Mouse (Mus musculus): Measurements from ENCODE around the gene Iqschfp.
A peak's percentile ranks its signal among the peaks of the same experiment; 100 is the strongest.

Gene Iqschfp

GRCm38 (mm10) chr3:68544811-68545210 is 652.8 kb downstream of the Iqschfp start:
- no peak for DNase-seq

- no peak for DNase-seq
Observed at GRCm38 (mm10) chr3:68545898-68546297, 653.9 kb downstream of the Iqschfp start.

GRCm38 (mm10) chr3:68555087-68555662 is 663.1 kb downstream of the Iqschfp start:
- no peak for DNase-seq

DNA sequence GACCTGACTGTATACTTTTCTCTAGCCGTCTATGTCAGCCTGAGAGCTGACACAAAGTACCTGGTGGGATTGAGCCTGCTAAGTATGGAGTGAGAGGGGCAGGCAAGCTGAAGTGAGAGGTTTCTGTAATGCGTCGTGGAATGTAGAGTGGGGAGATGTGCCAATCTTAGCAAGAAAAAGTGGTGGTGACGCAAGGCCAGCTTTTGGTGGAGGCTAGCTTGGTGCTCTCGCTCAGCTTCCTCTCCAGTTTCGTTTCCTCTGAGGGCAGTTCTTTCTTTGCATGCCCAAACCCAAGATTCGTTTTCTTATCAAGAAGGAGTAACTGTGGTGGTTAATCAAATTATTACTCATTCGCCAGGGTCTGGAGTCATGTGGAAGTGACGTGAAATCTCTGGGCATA is 664.9 kb downstream of the Iqschfp start:
- no peak for DNase-seq

DNA sequence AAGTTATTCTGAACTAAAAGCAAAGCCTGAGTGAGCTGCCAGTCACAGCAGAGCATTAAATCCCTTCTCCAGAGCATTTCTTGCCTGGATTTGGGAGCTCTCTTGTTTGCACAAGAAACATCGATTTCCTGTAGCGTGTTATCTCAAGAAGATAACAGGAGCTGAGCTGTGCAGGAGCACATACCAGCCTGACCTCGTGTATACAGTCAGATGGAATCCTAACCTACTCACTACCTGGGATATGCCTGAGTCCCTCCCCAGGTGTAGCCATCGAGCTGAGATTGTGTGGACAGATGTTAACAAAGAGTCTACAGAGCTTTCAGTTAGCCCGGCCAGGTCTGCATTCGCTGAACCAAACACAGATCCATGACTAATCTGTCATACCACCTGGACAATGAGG is 666.7 kb downstream of the Iqschfp start:
- no peak for DNase-seq

DNA sequence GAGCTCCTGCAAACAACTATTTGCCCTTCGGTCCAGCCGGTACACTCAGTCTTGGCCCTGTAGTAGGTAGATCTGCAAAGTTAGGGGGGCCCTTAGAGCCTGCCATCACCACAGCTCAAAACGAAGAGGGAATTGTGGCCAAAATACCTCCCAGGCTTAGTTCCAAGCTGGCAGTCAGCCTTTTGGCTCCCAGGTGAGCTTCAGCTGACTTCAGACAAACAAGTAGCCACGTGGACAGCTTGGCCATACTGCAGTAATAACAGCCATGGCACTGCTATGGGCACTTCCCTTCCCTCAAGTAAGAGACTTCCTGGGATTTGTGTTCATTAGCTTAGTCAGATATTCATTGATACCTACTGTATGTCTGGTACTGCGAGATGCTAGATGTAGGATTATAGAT is 668.0 kb downstream of the Iqschfp start:
- peak; percentile 69 for DNase-seq

DNA sequence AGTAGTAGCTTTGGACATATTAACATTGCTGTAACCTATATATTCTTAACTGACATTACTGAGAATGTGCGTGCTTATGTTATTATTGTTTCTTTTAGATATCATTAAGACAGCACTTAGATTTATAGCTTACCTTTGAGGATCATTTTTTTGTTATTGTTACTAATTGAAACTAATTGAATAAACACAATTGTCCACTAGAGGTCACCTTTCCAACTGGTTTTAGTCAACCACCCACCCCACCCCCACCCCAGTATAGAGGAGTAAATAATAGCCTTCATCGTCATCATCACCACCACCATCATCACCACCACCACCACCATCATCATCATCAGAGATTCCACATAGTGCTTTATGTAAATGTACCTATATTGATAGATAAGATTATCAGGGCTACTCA is 670.8 kb downstream of the Iqschfp start:
- DNase-seq = no peak

GRCm38 (mm10) chr3:68563922-68564321 is 671.9 kb downstream of the Iqschfp start:
- no peak for DNase-seq

DNA sequence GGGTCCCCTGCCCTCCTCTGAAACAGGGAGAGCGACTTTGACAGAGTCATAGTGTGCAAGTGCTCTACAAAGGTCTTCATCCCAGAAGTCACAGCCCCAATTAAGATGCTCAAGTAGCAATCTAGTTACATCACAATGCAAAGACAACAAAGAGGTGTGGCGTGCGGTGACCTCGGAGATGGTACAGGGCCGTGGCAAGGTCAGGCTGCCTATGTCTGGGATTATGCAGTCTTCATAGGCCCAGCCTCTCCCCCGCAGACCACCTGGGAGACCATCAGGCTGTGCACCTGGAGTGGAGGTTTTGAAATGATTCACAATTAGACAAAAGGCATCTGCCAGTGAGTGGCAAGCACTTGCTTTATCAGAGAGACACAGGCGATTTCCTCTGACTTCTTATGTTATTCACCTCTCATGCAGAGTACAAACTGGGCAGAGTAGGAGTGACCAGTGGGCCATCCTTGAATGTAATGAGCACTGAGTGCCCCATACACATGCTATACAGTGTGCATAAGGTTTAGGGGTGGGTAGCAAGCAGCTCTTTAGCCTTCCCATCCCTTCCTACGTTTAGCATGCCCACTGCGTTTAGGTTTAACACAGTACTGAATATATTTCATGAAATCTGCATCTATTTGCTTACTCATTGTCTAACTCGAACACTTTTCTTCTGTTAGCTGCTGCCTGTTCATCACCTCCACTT is 673.1 kb downstream of the Iqschfp start:
- no peak for DNase-seq

GRCm38 (mm10) chr3:68565675-68566055 is 673.6 kb downstream of the Iqschfp start:
- no peak for DNase-seq

DNA sequence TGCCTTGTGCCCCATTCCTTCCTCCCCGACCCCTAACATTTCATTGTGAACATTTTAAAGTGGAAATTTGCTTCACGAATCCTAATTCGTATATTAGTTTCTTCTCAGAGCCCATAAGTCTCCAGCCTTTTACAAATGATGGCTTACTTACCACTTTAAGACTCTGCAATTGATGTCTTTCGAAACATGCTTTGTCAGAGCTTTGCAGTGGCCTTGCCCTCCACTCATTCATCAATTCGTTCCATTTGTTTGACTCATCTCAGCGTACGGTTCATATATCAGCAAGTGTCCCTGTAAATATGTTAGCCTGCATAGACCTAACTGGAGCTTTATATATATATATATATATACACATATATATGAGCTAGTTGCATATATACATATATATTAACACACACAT is 675.5 kb downstream of the Iqschfp start:
- DNase-seq = no peak

DNA sequence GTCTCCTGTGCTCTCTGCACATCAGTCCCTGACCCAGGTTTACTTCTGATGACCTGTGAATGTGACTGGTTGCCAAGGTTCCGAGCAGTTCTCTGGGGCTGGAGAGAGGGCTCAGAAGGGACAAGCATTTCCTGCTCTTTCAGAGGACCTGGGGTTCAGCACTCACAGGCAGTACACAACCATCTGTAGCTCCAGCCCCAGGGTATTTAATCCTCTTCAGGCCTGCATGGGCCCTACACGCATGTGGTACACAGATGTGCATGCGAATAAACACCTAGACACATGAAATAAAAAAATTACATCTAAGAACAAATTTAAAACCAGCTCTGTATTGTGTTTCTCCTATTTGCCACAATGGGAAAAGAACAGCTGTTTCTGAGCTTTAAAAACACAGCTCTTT is 676.1 kb downstream of the Iqschfp start:
- DNase-seq = no peak

GRCm38 (mm10) chr3:68568716-68569115 is 676.7 kb downstream of the Iqschfp start:
- no peak for DNase-seq

- no peak for DNase-seq
Observed at GRCm38 (mm10) chr3:68570319-68570718, 678.3 kb downstream of the Iqschfp start.

- peak; percentile 90 for DNase-seq
Observed at GRCm38 (mm10) chr3:68572249-68573225, 680.5 kb downstream of the Iqschfp start.

DNA sequence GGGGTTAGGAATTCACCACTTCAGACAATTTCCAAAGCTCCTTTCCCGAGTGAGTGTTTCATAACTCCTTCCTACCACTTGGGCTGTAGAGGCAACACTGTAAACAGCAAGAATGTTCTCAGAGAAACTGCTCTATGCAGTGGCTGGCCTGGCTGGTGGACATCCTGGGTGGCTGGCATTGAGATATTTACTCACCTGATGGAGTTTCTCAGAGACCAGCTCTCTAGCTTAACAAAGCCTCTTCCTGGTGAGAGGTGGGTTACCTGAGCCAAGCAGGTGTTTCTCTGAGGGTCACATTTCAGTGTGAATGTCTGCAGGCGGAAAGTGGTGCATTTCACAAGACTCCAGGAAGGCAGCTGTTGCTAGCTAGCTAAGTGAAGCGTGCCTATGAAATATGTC is 681.2 kb downstream of the Iqschfp start:
- no peak for DNase-seq

GRCm38 (mm10) chr3:68574097-68574496 is 682.1 kb downstream of the Iqschfp start:
- no peak for DNase-seq

GRCm38 (mm10) chr3:68574565-68574964 is 682.5 kb downstream of the Iqschfp start:
- no peak for DNase-seq

DNA sequence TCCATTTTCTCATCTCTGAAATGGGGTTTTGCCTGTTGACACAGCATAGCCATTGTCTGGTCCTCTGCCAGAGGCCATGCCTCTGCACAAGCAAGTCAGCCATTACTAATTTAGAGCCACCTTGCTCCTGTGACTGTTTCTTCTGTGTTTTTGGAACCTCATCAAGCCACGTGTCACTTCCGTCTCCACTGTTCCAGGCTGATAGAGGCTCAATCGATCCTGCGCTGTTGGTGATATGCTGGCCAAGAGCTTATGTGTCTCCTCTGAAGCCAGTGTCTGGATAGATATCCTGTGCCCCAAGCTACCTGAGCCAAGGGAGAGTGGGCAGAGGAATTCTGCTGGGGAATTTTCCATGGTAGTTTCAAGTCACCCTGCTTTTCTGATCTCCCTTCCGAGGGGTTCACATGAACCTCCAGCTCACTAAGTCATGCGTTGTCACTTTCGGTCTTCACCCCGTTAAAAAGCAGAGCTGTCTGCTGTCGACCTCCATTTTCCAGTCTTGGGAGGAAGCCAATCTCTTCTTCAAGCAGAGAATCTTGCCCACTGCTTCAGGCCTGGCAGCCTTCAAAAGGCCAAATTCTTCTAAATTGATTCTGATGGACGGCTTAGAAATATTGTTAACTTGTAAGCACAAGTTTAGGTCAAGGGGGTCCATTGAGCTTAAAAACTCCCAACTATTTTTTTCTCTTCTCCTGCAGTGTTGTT is 683.8 kb downstream of the Iqschfp start:
- DNase-seq = peak; percentile 77

DNA sequence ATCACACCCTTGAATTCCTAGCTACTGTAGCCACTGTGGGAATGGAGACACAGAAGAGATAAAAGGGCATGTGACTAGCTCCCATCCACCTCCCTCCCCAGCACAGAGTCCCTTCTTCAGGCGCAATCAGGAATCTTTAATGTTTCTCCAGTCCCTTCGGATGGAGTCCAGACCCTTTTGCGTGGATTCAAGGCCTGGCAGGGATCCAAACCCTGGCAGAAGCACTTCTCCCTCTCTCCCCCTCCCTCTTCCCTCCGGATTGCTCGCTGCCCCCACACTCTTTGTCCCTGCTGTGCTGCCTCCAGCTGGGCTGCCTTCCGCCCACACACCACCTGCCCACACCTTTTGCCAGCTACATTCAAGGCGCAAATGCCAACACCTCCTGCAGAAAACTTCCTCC is 684.4 kb downstream of the Iqschfp start:
- peak; percentile 96 for DNase-seq

DNA sequence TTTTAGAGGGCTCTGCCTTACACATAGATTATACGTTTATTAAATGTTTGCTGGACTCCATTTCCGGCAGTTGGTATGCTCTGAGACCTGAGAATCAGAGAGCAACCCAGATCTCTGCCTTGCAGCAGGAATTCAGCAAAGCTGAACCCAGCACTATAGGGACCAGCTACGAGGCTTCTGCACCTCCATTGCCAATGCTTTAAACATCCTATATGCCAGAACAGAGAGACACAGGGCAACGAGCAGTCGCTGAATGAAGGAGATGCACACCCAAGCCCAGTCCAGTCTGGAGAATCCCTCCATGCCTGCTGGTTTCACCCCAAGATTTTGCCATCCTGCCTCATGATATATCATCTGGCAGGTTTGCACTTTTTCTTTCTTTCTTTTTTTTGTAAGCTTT is 684.9 kb downstream of the Iqschfp start:
- DNase-seq = no peak

DNA sequence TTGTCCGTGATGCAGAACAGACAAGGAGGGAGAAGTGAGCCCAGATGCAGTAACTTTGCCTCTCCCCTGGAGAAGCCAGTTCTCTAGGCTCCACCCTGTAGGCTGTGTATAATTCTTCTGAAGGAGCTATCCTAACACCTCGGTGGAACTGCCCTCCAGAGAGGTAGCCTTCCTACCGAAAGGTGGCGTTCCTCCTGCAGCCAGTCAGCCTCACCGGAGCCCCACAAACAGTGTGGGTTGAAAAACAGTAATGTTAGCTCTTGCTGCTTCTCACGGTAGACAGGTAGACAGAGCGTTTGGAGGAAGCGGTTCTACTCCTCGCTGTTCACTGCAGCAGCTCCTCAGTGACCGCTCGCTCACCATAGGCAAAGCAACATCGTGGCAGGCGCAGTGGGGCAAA is 689.6 kb downstream of the Iqschfp start:
- DNase-seq = peak; percentile 66

GRCm38 (mm10) chr3:68582103-68582740 is 690.2 kb downstream of the Iqschfp start:
- DNase-seq = peak; percentile 56

Data from cerebellum, adult 8-10 months (tissue).